Mouse (Mus musculus) CH12.LX (cell line): ENCODE measurements around the gene Mal. TPM values are rescaled to one million over a fixed set of nuclear protein-coding genes. Genes with fewer than 3 reads are reported as not detected.

Experiments used
- DNase-seq: peaks from one replicate; pipeline ENCODE4 v3.0.0-alpha.2; 2013; ENCODE audit errors: extremely low read depth
- H3K27ac ChIP-seq: 2 replicates; pipeline ENCODE4 v1.5.1; 2012; ENCODE audit warnings: low read depth, mild to moderate bottlenecking, control low read depth, moderate library complexity; ENCODE audit not compliant: insufficient read depth
- H3K27me3 ChIP-seq: replicated peaks from 2 replicates; pipeline ENCODE3; 2012; ENCODE audit warnings: inconsistent platforms
- H3K36me3 ChIP-seq, 2 experiments: replicated peaks in 1 of 2; 2 replicates each; pipeline versions ENCODE3 to v1.6.1; 2012; ENCODE audit warnings: inconsistent platforms in 1 of 2, low read length in 1 of 2, mild to moderate bottlenecking in 1 of 2, mixed read lengths in 1 of 2, moderate library complexity in 1 of 2; ENCODE audit not compliant: control insufficient read depth in 1 of 2, insufficient read depth in 1 of 2
- H3K4me1 ChIP-seq, 2 experiments: 2 replicates each; pipeline ENCODE4 v1.6.1; 2012; ENCODE audit warnings: inconsistent platforms in 1 of 2, moderate library complexity in 1 of 2; ENCODE audit not compliant: insufficient read depth in 2 of 2, control insufficient read depth in 1 of 2
- H3K4me2 ChIP-seq: 2 replicates; pipeline ENCODE4 v1.6.1; 2012; ENCODE audit warnings: low read depth, mild to moderate bottlenecking, control low read depth; ENCODE audit not compliant: poor library complexity, insufficient read depth, severe bottlenecking
- H3K4me3 ChIP-seq, 3 experiments: fragments of 150-350 bp in 1 of 3; sonication (generic) in 1 of 3; replicated peaks in 1 of 3; 2 replicates each; pipeline versions ENCODE3 to v1.5.1; 2011 to 2012; ENCODE audit warnings: low read depth in 2 of 3, low read length in 2 of 3, mild to moderate bottlenecking in 2 of 3, moderate library complexity in 2 of 3, control low read depth in 1 of 3, improper control_type of control experiment in 1 of 3, inconsistent platforms in 1 of 3, mixed read lengths in 1 of 3; ENCODE audit not compliant: poor library complexity in 1 of 3
- H3K79me2 ChIP-seq: replicated peaks from 2 replicates; pipeline ENCODE4 v1.6.1; 2012; ENCODE audit warnings: mild to moderate bottlenecking, moderate library complexity; ENCODE audit not compliant: control insufficient read depth, poor library complexity, insufficient read depth, severe bottlenecking; ENCODE audit errors: extremely low read depth
- H3K9ac ChIP-seq: 2 replicates; pipeline ENCODE4 v1.6.1; 2012; ENCODE audit warnings: low read depth, mild to moderate bottlenecking, control low read depth, moderate library complexity; ENCODE audit not compliant: insufficient read depth
- H3K9me3 ChIP-seq: replicated peaks from 2 replicates; pipeline ENCODE3; 2012; ENCODE audit warnings: low read length, inconsistent platforms, mixed read lengths
- CTCF ChIP-seq, 2 experiments: IDR thresholded peaks in 1 of 2; conservative IDR thresholded peaks in 1 of 2; 2 replicates each; pipeline ENCODE4 v1.5.1; 2011 to 2012; ENCODE audit warnings: low read depth in 2 of 2, low read length in 2 of 2, improper control_type of control experiment in 1 of 2, inconsistent platforms in 1 of 2, mild to moderate bottlenecking in 1 of 2, moderate library complexity in 1 of 2
- E2F4 ChIP-seq: IDR thresholded peaks from 2 replicates; pipeline ENCODE4 v1.6.1; 2011; ENCODE audit warnings: low read depth, low read length, improper control_type of control experiment; ENCODE audit not compliant: insufficient replicate concordance
- EP300 ChIP-seq: IDR thresholded peaks from 2 replicates; pipeline ENCODE4 v1.6.1; 2011; ENCODE audit warnings: low read length, improper control_type of control experiment
- ETS1 ChIP-seq: conservative IDR thresholded peaks from 2 replicates; pipeline ENCODE4 v1.6.1; 2012; ENCODE audit warnings: low read depth, mild to moderate bottlenecking, inconsistent platforms, low read length, improper control_type of control experiment, moderate library complexity
- IRF4 ChIP-seq: IDR thresholded peaks from 2 replicates; pipeline ENCODE4 v1.6.1; 2014; ENCODE audit warnings: low read depth, mild to moderate bottlenecking, inconsistent platforms, low read length, improper control_type of control experiment
- JUN ChIP-seq: IDR thresholded peaks from 2 replicates; pipeline ENCODE4 v1.6.1; 2011; ENCODE audit warnings: low read depth, mild to moderate bottlenecking, low read length, improper control_type of control experiment, moderate library complexity; ENCODE audit not compliant: insufficient read depth
- KAT2A ChIP-seq: IDR thresholded peaks from 2 replicates; pipeline ENCODE4 v1.6.1; 2012; ENCODE audit warnings: low read length, improper control_type of control experiment, inconsistent platforms; ENCODE audit not compliant: insufficient replicate concordance
- MAFK ChIP-seq: IDR thresholded peaks from 2 replicates; pipeline ENCODE4 v1.6.1; 2011; ENCODE audit warnings: low read length, improper control_type of control experiment; ENCODE audit not compliant: insufficient replicate concordance
- MAX ChIP-seq: IDR thresholded peaks from 2 replicates; pipeline ENCODE4 v1.6.1; 2011; ENCODE audit warnings: low read length, improper control_type of control experiment
- MAZ ChIP-seq: IDR thresholded peaks from 2 replicates; pipeline ENCODE4 v1.6.1; 2012; ENCODE audit warnings: low read depth, mild to moderate bottlenecking, inconsistent platforms, low read length, improper control_type of control experiment, moderate library complexity
- MXI1 ChIP-seq: IDR thresholded peaks from 2 replicates; pipeline ENCODE4 v1.6.1; 2011; ENCODE audit warnings: mild to moderate bottlenecking, low read depth, low read length, improper control_type of control experiment
- NELFE ChIP-seq: IDR thresholded peaks from 2 replicates; pipeline ENCODE4 v1.6.1; 2011; ENCODE audit warnings: low read depth, low read length, improper control_type of control experiment
- POLR2A ChIP-seq: IDR thresholded peaks from 2 replicates; pipeline ENCODE4 v1.6.1; 2011; ENCODE audit warnings: low read depth, mild to moderate bottlenecking, improper control_type of control experiment, low read length
- POLR2AphosphoS2 ChIP-seq: IDR thresholded peaks from 2 replicates; pipeline ENCODE4 v1.6.1; 2011; ENCODE audit warnings: low read depth, low read length, improper control_type of control experiment
- RAD21 ChIP-seq: IDR thresholded peaks from 2 replicates; pipeline ENCODE4 v1.6.1; 2011; ENCODE audit warnings: low read depth, mild to moderate bottlenecking, low read length, improper control_type of control experiment, moderate library complexity
- SIN3A ChIP-seq: IDR thresholded peaks from 2 replicates; pipeline ENCODE4 v1.6.1; 2012; ENCODE audit warnings: low read length, improper control_type of control experiment, inconsistent platforms
- SMC3 ChIP-seq: IDR thresholded peaks from 2 replicates; pipeline ENCODE4 v1.6.1; 2011; ENCODE audit warnings: low read depth, low read length, improper control_type of control experiment
- TBP ChIP-seq: conservative IDR thresholded peaks from 2 replicates; pipeline ENCODE4 v1.6.1; 2011; ENCODE audit warnings: low read depth, low read length, improper control_type of control experiment
- TCF12 ChIP-seq: IDR thresholded peaks from 2 replicates; pipeline ENCODE4 v1.6.1; 2014; ENCODE audit warnings: low read depth, mild to moderate bottlenecking, inconsistent platforms, low read length, improper control_type of control experiment
- UBTF ChIP-seq: IDR thresholded peaks from 2 replicates; pipeline ENCODE4 v1.6.1; 2012; ENCODE audit warnings: low read depth, mild to moderate bottlenecking, inconsistent platforms, low read length, improper control_type of control experiment, moderate library complexity
- USF1 ChIP-seq: IDR thresholded peaks from 2 replicates; pipeline ENCODE4 v1.6.1; 2014; ENCODE audit warnings: low read depth, mild to moderate bottlenecking, inconsistent platforms, low read length, improper control_type of control experiment
- USF2 ChIP-seq: conservative IDR thresholded peaks from 2 replicates; pipeline ENCODE4 v1.6.1; 2011; ENCODE audit warnings: low read depth, low read length, improper control_type of control experiment
- ZC3H11A ChIP-seq: IDR thresholded peaks from 2 replicates; pipeline ENCODE4 v1.6.1; 2012; ENCODE audit warnings: low read depth, mild to moderate bottlenecking, inconsistent platforms, low read length, improper control_type of control experiment
- ZMIZ1 ChIP-seq: IDR thresholded peaks from 2 replicates; pipeline ENCODE4 v1.6.1; 2012; ENCODE audit warnings: low read depth, mild to moderate bottlenecking, inconsistent platforms, low read length, improper control_type of control experiment
- ZNF384 ChIP-seq: IDR thresholded peaks from 2 replicates; pipeline ENCODE4 v1.6.1; 2012; ENCODE audit warnings: low read depth, low read length, improper control_type of control experiment, inconsistent platforms
- dilution Hi-C: fragments of 300-500 bp; cut with MboI; formaldehyde crosslinking; loops from 2 replicates; pipeline ENCODE4 v1.14.3; 2020; ENCODE audit warnings: low sequenced_read_pairs; ENCODE audit not compliant: extremely low pct_unique_long_range_greater_than_20kb, extremely low pct_ligation_motif_present
- in situ Hi-C: fragments of 300-500 bp; cut with MboI; formaldehyde crosslinking; loops from 3 replicates; pipeline ENCODE4 v1.14.3; 2019; ENCODE audit warnings: low sequenced_read_pairs, low pct_ligation_motif_present, low pct_unique_long_range_greater_than_20kb, mixed read lengths
- polyA plus RNA-seq: library from polyadenylated mRNA; unstranded; fragments of >175 nt; gene quantifications from 2 replicates; pipeline ENCODE4 v1.2.1, GENCODE M21; 2012; ENCODE audit warnings: low read depth; ENCODE audit not compliant: insufficient read length
- total RNA-seq, 2 experiments: library from RNA; depleted of rRNA; stranded (reverse); fragments of 300-350 nt in 1 of 2; fragments of >200 nt in 1 of 2; gene quantifications; 2 replicates each; pipeline ENCODE4 v1.2.3; 2012 to 2014

The Mal gene
- total and polyA plus RNA-seq, 3 experiments: not detected

DNA sequence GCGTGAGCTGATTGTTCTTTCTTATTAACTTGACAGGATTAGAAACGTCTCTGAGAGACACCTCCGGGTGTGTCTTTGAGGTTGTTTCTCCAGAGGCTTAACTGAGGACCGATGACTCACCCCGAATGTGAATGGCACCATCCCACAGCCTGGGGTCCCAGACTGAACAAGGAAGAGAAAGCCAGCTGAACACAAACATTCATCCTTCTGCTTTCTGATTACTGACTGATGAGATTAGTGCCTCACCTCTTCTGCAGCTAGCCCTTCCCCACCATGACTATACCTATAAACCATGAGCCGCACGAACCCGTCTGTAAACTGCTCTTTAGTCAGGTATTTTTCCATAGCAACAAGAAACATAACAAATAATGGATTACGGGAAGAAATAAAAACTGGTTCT, 17.5 kb downstream of the Mal start:
- dilution Hi-C loops (no loop called here), in situ Hi-C loops (no loop called here)
- Histone ChIP-seq H3K4me1 (peaks cover 8 to 29% of the 10 kb centered on the region in 2 experiments), H3K27me3 (peaks cover 14% of the 10 kb centered on the region), H3K36me3 (no peaks in the 10 kb centered on the region), H3K9me3 (no peaks in the 10 kb centered on the region), H3K9ac (no peak overlapping the region), H3K4me3 (no peak overlapping the region), H3K4me2 (no peak overlapping the region), H3K79me2 (no peaks in the 10 kb centered on the region), H3K27ac (no peak overlapping the region)
- no peak for DNase-seq
- TF ChIP-seq MAFK: no peak
- no peak for TF ChIP-seq JUN
- no peak for TF ChIP-seq ETS1
- no peak for TF ChIP-seq UBTF
- TF ChIP-seq POLR2A: no peak
- no peak for TF ChIP-seq USF2
- no peak for TF ChIP-seq RAD21
- no peak for TF ChIP-seq ZMIZ1
- TF ChIP-seq KAT2A: no peak
- TF ChIP-seq E2F4: no peak
- TF ChIP-seq MAZ: no peak
- no peak for TF ChIP-seq ZC3H11A
- no peak for TF ChIP-seq CTCF (conservative IDR thresholded peaks at IDR 0.05 in 1 of 2, IDR thresholded peaks at IDR 0.05 in 1 of 2; ENCODE audit: low read depth in 2 of 2, low read length in 2 of 2)
- TF ChIP-seq IRF4: no peak
- no peak for TF ChIP-seq MAX
- TF ChIP-seq ZNF384: no peak
- no peak for TF ChIP-seq TCF12
- no peak for TF ChIP-seq SIN3A
- no peak for TF ChIP-seq POLR2AphosphoS2
- no peak for TF ChIP-seq EP300

DNA sequence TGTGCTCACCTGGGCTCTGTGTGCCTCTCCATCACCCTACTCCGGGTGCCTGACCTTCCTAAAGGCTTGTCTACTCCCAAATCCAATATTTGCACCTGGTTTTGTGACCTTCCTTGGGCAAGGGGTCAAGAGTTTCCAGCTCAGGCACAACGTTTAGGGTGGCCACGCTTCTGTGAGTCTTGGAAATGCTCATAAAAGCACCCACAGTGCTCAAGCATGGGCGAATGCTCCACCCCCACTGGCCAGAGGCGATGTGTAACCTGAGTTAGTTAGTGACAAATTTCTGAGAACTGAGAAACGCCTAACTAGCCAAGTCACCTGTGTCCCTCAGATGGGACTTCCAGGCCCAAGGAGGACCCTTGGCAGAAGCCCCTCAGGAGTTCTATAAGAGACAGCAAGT, 20.9 kb downstream of the Mal start:
- dilution Hi-C loops: no loop called here
- Histone ChIP-seq H3K79me2 (no peaks in the 10 kb centered on the region), H3K9me3 (no peaks in the 10 kb centered on the region)

More for the DNA sequence above, 20.9 kb downstream of the Mal start:
- Histone ChIP-seq H3K27ac (no peak overlapping the region), H3K4me1 (peaks cover 0 to 9% of the 10 kb centered on the region in 2 experiments; a peak in 1 of 4 replicates), H3K36me3 (no peaks in the 10 kb centered on the region), H3K4me2 (no peak overlapping the region), H3K9ac (no peak overlapping the region), H3K27me3 (peaks cover 25% of the 10 kb centered on the region), H3K4me3 (no peak overlapping the region)
- no peak for DNase-seq
- TF ChIP-seq TCF12: no peak
- TF ChIP-seq ZNF384: no peak
- no peak for TF ChIP-seq NELFE
- TF ChIP-seq MXI1: no peak
- no peak for TF ChIP-seq TBP
- no peak for TF ChIP-seq USF1
- no peak for TF ChIP-seq E2F4
- TF ChIP-seq SMC3: no peak
- in situ Hi-C loops: no loop called here
